Mouse (Mus musculus): ENCODE measurements around the gene Hmgcs1. TPM values are rescaled to one million over a fixed set of nuclear protein-coding genes. Genes with fewer than 3 reads are reported as not detected.

Hmgcs1 gene
- polyA plus RNA-seq, 3 experiments from 2014 or later = 33.6 to 46.6 (median 44.9) TPM

DNA sequence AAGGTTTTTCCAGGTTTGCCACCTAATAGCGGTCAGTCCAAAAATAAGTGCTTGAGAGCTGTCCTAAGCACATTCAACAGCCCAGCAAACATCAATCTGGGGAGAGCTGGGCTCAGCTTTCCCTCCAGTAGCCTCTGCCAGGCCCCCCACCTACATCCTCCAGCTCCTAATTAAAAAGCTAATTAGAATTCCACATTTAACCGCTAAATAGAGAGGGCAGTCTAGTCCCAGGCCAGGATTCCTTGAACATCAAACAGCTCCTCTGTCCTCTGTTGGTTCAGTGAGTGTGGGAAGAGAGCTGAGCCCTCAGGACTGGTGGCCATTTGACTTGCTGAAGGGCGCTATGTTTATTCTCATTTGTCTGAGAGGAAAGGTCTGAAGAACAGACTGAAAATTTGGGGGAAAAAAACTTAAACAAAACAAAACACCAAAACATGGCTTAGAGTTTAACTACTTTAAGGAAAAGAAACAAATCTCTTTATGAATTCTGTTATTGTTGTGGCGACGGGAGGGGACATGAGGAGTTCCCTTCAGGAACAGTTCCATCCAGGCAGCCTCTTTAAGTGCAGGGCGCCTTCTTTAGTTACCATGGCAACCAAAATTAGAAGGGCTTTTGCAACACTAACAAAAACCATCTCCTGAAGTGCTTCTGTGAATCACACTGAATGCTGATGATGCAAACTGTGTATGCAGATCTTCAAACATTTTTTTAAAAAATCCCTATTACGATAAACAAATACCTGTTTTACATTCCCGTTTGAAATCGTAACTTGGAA is 63.9 kb downstream of the Hmgcs1 start:
- no peak for ATAC-seq

DNA sequence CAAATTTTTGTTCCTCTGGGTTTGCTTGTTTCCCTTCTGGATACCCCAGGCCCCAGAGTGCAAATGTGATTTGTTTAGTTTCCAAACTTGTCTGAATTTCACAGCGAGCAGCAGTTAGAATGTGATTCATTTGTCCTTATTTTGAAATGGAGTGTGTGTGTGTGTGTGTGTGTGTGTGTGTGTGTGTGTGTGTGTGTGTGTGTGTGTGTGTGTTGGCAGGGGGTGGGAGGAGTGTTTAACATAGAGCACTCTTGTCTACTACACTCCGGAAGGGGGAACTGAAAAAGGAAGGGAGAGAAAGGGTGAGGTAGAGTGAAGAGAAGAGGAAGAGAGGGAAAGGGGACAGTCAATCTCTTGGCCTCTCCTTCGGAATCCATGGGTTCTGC is 64.4 kb downstream of the Hmgcs1 start:
- ATAC-seq = no peak

DNA sequence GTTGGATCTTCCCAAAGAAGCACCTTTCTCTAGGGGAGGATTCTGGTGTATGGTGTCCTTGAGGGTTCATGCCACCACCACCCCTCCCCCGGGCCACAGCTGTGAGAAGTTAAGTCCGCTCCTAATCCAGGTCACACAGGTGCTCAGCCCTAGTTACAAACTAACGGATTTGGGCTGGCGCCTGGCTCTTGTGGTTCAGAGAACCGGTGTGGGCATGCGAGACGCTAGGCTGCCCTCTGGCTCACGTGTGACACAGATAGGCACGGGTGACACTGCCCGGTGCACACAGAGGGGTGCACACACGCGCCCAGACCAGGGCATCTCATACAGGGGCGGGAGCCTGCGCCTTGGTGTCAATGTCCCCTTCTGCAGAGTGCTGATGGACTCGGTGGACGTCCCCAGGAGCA is 65.0 kb downstream of the Hmgcs1 start:
- peak; percentile 2 for ATAC-seq

DNA sequence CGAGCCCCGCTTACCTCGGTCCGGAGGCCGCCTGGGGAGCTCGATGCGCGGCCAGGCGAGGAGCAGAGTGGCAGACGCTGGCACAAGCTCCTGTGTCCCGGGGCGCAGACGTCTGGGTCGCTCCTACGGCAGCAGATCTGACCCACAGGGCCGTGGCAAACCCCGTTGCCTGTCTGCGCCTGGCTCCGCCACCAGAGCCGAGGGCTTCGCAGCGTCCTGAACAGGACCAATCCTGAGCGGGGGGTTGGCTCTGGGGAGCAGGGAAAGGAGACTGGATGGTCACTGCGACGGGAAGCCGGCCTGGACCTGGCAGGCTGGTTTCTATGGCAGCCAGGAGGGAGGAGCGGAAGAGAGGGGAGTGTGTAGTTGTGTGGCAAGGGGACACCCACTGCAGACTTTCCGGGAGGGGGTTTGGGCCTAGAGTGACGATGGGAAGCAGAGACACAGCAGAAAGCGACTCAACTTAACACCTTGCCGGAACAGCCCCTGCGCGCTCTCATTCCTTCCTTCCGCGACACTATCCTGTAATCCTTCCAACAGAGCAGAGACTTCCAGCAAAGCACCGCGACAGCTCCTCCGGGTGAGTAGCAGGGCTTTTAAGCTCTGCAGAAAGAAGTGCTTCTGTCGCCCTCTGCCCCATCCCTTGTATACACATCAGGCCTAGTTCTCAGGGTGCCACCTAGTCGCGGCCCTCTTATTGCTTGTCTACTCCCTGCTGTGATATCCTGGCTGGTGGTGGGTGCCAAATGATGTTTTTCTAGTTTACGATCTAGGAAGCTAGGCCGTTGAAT is 65.7 kb downstream of the Hmgcs1 start, which contains the start of gene Nim1k:
Nim1k (minus strand) TSS at position 202 of the 791 bp plus-strand sequence.
- ATAC-seq = peak; percentile 85

DNA sequence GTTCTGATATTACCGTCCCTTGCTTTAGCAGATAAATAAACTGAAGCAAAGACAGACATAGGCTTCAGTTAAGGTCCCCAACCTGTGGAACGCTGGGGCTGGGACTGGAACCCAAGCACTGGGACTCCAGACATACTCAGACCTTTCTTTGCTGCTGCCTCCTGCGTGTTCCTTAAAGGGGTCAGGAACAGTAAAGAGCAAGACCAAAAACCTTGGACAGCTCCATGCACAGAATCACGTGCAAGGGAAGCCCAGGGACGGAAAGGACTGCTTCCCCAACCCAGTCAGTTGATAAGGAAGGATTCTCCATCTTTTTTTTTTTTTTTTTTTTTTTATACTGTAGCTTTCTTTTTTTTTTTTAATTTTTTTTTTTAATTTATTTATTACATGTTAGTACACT is 66.7 kb downstream of the Hmgcs1 start:
- ATAC-seq = no peak

Other genes starting within 250 kb of the Hmgcs1 start
- 100 to 1,000 TPM in 1 of 3 experiments, 10 to 100 TPM in 2; 86.0 to 155 (median 86.1) TPM for gene 4833420G17Rik, start 227.6 kb upstream of the Hmgcs1 start, polyA plus RNA-seq (2017; shearing (Covaris generic))
- gene Tmem267, start 202.3 kb upstream of the Hmgcs1 start, polyA plus RNA-seq (2017; shearing (Covaris generic)) = 1 to 10 TPM; 1.6 to 5.4 (median 4.6) TPM
- gene 3110070M22Rik, start 202.0 kb upstream of the Hmgcs1 start, polyA plus RNA-seq (2017; shearing (Covaris generic)) = not detected
- gene Ccl28, start 66.6 kb upstream of the Hmgcs1 start, polyA plus RNA-seq (2017; shearing (Covaris generic)) = under 1 TPM in 1 of 3 experiments, not detected in 2; 0.20 TPM
- gene Nim1k, start 65.5 kb downstream of the Hmgcs1 start, polyA plus RNA-seq (2017; shearing (Covaris generic)) = under 1 TPM; 0.52 to 0.77 (median 0.68) TPM
- gene Zfp131, start 100.5 kb downstream of the Hmgcs1 start, polyA plus RNA-seq (2017; shearing (Covaris generic)) = 10 to 100 TPM; 20.9 to 24.2 (median 21.7) TPM
- not detected for gene AF067063, start 139.8 kb downstream of the Hmgcs1 start, polyA plus RNA-seq (2017; shearing (Covaris generic))
- not detected for gene D13Ertd608e, start 145.6 kb downstream of the Hmgcs1 start, polyA plus RNA-seq (2017; shearing (Covaris generic))
- not detected for gene Tcstv1, start 204.4 kb downstream of the Hmgcs1 start, polyA plus RNA-seq (2017; shearing (Covaris generic))
- gene Gm21761, start 238.9 kb downstream of the Hmgcs1 start, polyA plus RNA-seq (2017; shearing (Covaris generic)) = not detected